In genomic region chr19:42529992-42530437, GRCm38 (mm10) we compare ENCODE assay signal across 11 mouse cellular contexts. TPM values are rescaled to one million over a fixed set of nuclear protein-coding genes. Genes with fewer than 3 reads are reported as not detected.
A peak's percentile ranks its signal among the peaks of the same experiment; 100 is the strongest.
DNase-seq lines count a peak whose midpoint lies in the region; ATAC-seq and TF ChIP-seq lines count a peak whose summit lies in the region.
"Had no signal": no experiment of that assay in that cellular context is flagged by ENCODE, and none has a peak within 500 bp of the region (broad histone marks: within the 10 kb centered on the region; RNA-seq: fewer than 3 reads in every experiment).

No protein-coding gene starts in this region.

- no peaks in the 10 kb centered on the region for H3K36me3 ChIP-seq in lung, postnatal 0 days (ENCODE audit: insufficient read depth, low read length)
- H3K36me3 ChIP-seq in liver, embryonic 12.5 days, result peaks cover 5% of the 10 kb centered on the region; the same call in 1 of the 2 replicates
- H3K36me3 ChIP-seq in forebrain, embryonic 14.5 days (ENCODE audit: control insufficient read depth, insufficient read depth, low read length), result no peaks in the 10 kb centered on the region

- H3K27ac ChIP-seq in lung, postnatal 0 days (ENCODE audit: low read length), result no peak overlapping the region
- peak overlapping the region; percentile 73 for H3K27ac ChIP-seq in liver, embryonic 12.5 days
- H3K27ac ChIP-seq in forebrain, embryonic 14.5 days (ENCODE audit: low read depth, low read length), result no peak overlapping the region

- TF ChIP-seq EP300 in lung, postnatal 0 days (IDR thresholded peaks at IDR 0.05), result no peak

- H3K4me3 ChIP-seq in lung, postnatal 0 days (ENCODE audit: low read depth, low read length), result no peak overlapping the region
- 0 out of 2 replicates have a peak overlapping the region, but pooled peaks have one; percentile 3 for H3K4me3 ChIP-seq in liver, embryonic 12.5 days
- no peak overlapping the region for H3K4me3 ChIP-seq in forebrain, embryonic 14.5 days (ENCODE audit: low read depth, low read length)
- H3K4me3 ChIP-seq: myocyte had no signal

- no peak for TF ChIP-seq CTCF in lung, postnatal 0 days (IDR thresholded peaks at IDR 0.05)

- peak; percentile 30 for DNase-seq in gastrocnemius, postnatal 25 days
- DNase-seq in gastrocnemius, adult 8-10 months (ENCODE audit: low spot score in 2 of 2), result no peak
- peak; percentile 54 for DNase-seq in lung, postnatal 0 days (ENCODE audit: low spot score)
- no peak for DNase-seq in lung, postnatal 10 days
- DNase-seq in retina, embryonic 14.5 days (ENCODE audit: low spot score), result no peak
- no peak for DNase-seq in forebrain, embryonic 14.5 days (ENCODE audit: low spot score)
- DNase-seq: cerebellum, adult 8-10 months; thymus, adult 2 months had no signal

- 45% methylated on average over 9 of the region's 9 CpGs for WGBS in lung, postnatal 0 days
- 43% methylated on average over 9 of the region's 9 CpGs for WGBS in liver, embryonic 12.5 days (ENCODE audit: insufficient replicate concordance)
- WGBS in forebrain, embryonic 14.5 days, result 85% methylated on average over 9 of the region's 9 CpGs

- H3K4me2 ChIP-seq in lung, postnatal 0 days (replicated peaks; ENCODE audit: low read depth, low read length), result no peak overlapping the region
- peak overlapping the region; percentile 54 for H3K4me2 ChIP-seq in liver, embryonic 12.5 days
- H3K4me2 ChIP-seq in forebrain, embryonic 14.5 days (ENCODE audit: low read length), result no peak overlapping the region

- no peaks in the 10 kb centered on the region for H3K27me3 ChIP-seq in lung, postnatal 0 days (replicated peaks; ENCODE audit: insufficient read depth, low read length)
- no peaks in the 10 kb centered on the region for H3K27me3 ChIP-seq in liver, embryonic 12.5 days (replicated peaks)
- no peaks in the 10 kb centered on the region for H3K27me3 ChIP-seq in forebrain, embryonic 14.5 days (replicated peaks; ENCODE audit: control insufficient read depth, insufficient read depth, low read length)
- H3K27me3 ChIP-seq: Patski had no signal

- H3K9me3 ChIP-seq in lung, postnatal 0 days (ENCODE audit: low read length), result no peaks in the 10 kb centered on the region
- H3K9me3 ChIP-seq in liver, embryonic 12.5 days (replicated peaks), result no peaks in the 10 kb centered on the region
- H3K9me3 ChIP-seq in forebrain, embryonic 14.5 days (replicated peaks; ENCODE audit: control insufficient read depth, low read length), result no peaks in the 10 kb centered on the region

- ATAC-seq in lung, postnatal 0 days, result no peak
- peak; percentile 63; the same call in 1 of the 2 replicates for ATAC-seq in liver, embryonic 12.5 days
- no peak for ATAC-seq in forebrain, embryonic 14.5 days
- ATAC-seq: Patski had no signal

- H3K4me1 ChIP-seq in lung, postnatal 0 days (ENCODE audit: insufficient read depth, low read depth, low read length), result 0 out of 2 replicates have a peak, but pooled peaks cover 2% of the 10 kb centered on the region
- peaks cover 71% of the 10 kb centered on the region for H3K4me1 ChIP-seq in liver, embryonic 12.5 days
- H3K4me1 ChIP-seq in forebrain, embryonic 14.5 days (ENCODE audit: control insufficient read depth, insufficient read depth, low read length), result no peaks in the 10 kb centered on the region

- no peak overlapping the region for H3K9ac ChIP-seq in lung, postnatal 0 days (replicated peaks; ENCODE audit: low read depth)
- H3K9ac ChIP-seq in liver, embryonic 12.5 days, result peak overlapping the region; percentile 44; the same call in 1 of the 2 replicates
- no peak overlapping the region for H3K9ac ChIP-seq in forebrain, embryonic 14.5 days (ENCODE audit: low read length)

RNA-seq across cellular contexts. Expression of gene R3hcc1l, which starts 11.5 kb away (rescaled TPM):
- 1 to 10 TPM; 8.5 to 9.6 TPM for total RNA-seq in gastrocnemius, postnatal 25 days (2021)
- total RNA-seq in gastrocnemius, adult 8-10 months (2022), result 10 to 100 TPM; 11.2 to 15.9 (median 13.3) TPM
- polyA plus RNA-seq in lung, postnatal 0 days (2015; fragmentation: Nextera tagmentation; extraction: Ambion mirVana), result 14.3 and 19.8 TPM in 2 replicates
- polyA plus RNA-seq in liver, embryonic 12.5 days (2016; fragmentation: Nextera tagmentation; extraction: Ambion mirVana), result 13.9 and 15.7 TPM in 2 replicates
- polyA plus RNA-seq in forebrain, embryonic 14.5 days (2014; fragmentation: Nextera tagmentation; extraction: Ambion mirVana), result 15.8 and 16.1 TPM in 2 replicates

Comparison
In these comparisons a context has a peak if more than half of its experiments do, and no peak if none do; other contexts are left out.
1. DNase-seq: peak in gastrocnemius, postnatal 25 days (single experiment) and lung, postnatal 0 days (single experiment); none in gastrocnemius, adult 8-10 months (0 of 2), lung, postnatal 10 days (single experiment), retina, embryonic 14.5 days (single experiment) and forebrain, embryonic 14.5 days (single experiment).